In genomic region chr5:122184283-122184806, GRCm38 (mm10) we compare ENCODE assay signal across 25 mouse cellular contexts. TPM values are rescaled to one million over a fixed set of nuclear protein-coding genes. Genes with fewer than 3 reads are reported as not detected.
A peak's percentile ranks its signal among the peaks of the same experiment; 100 is the strongest.
DNase-seq lines count a peak whose midpoint lies in the region; ATAC-seq lines count a peak whose summit lies in the region.
"Had no signal": no experiment of that assay in that cellular context is flagged by ENCODE, and none has a peak within 500 bp of the region (broad histone marks: within the 10 kb centered on the region; RNA-seq: fewer than 3 reads in every experiment).

No protein-coding gene starts in this region.

- H3K4me2 ChIP-seq in embryonic facial prominence, embryonic 14.5 days (ENCODE audit: low read depth, low read length), result no peak overlapping the region
- H3K4me2 ChIP-seq in midbrain, embryonic 14.5 days (ENCODE audit: low read length), result no peak overlapping the region
- H3K4me2 ChIP-seq: limb, embryonic 13.5 days; liver, embryonic 13.5 days; lung, embryonic 14.5 days had no signal

- H3K4me3 ChIP-seq in embryonic facial prominence, embryonic 14.5 days (ENCODE audit: low read depth, low read length), result no peak overlapping the region
- H3K4me3 ChIP-seq in embryonic facial prominence, embryonic 10.5 days, result no peak overlapping the region
- H3K4me3 ChIP-seq in midbrain, embryonic 14.5 days (replicated peaks; ENCODE audit: low read depth, low read length), result no peak overlapping the region
- H3K4me3 ChIP-seq: forebrain, embryonic 10.5 days; heart, embryonic 10.5 days; limb, embryonic 13.5 days; liver, embryonic 13.5 days; midbrain, embryonic 10.5 days had no signal

- ATAC-seq in embryonic facial prominence, embryonic 14.5 days (ENCODE audit: low read depth), result no peak
- peak; percentile 43 for ATAC-seq in common myeloid progenitor, adult 5-6 weeks (replicated peaks; ENCODE audit: low read depth, poor library complexity, severe bottlenecking)
- no peak for ATAC-seq in midbrain, embryonic 14.5 days (ENCODE audit: low FRiP score, low TSS enrichment)
- ATAC-seq: CD4-positive, CD25-positive, alpha-beta regulatory T cell, adult 4 months had no signal

- no peak overlapping the region for H3K9ac ChIP-seq in embryonic facial prominence, embryonic 14.5 days (ENCODE audit: low read depth, low read length)
- H3K9ac ChIP-seq in midbrain, embryonic 14.5 days (replicated peaks; ENCODE audit: low read length), result no peak overlapping the region
- H3K9ac ChIP-seq: limb, embryonic 13.5 days; liver, embryonic 13.5 days; lung, embryonic 14.5 days had no signal

- no peaks in the 10 kb centered on the region for H3K36me3 ChIP-seq in embryonic facial prominence, embryonic 14.5 days (ENCODE audit: control insufficient read depth, insufficient read depth, low read length)
- H3K36me3 ChIP-seq in embryonic facial prominence, embryonic 10.5 days (replicated peaks), result peaks cover 16% of the 10 kb centered on the region
- H3K36me3 ChIP-seq in midbrain, embryonic 14.5 days (ENCODE audit: control insufficient read depth, insufficient read depth, low read length), result no peaks in the 10 kb centered on the region
- H3K36me3 ChIP-seq: heart, embryonic 10.5 days; limb, embryonic 13.5 days; liver, embryonic 13.5 days had no signal

- H3K4me1 ChIP-seq in embryonic facial prominence, embryonic 14.5 days (ENCODE audit: control insufficient read depth, insufficient read depth, low read length), result no peaks in the 10 kb centered on the region
- no peaks in the 10 kb centered on the region for H3K4me1 ChIP-seq in embryonic facial prominence, embryonic 10.5 days
- no peaks in the 10 kb centered on the region for H3K4me1 ChIP-seq in midbrain, embryonic 14.5 days (ENCODE audit: control insufficient read depth, insufficient read depth, low read length)
- H3K4me1 ChIP-seq: midbrain, embryonic 10.5 days had no signal

- H3K9me3 ChIP-seq in embryonic facial prominence, embryonic 14.5 days (ENCODE audit: control insufficient read depth, low read length), result no peaks in the 10 kb centered on the region
- H3K9me3 ChIP-seq in embryonic facial prominence, embryonic 10.5 days, result peaks cover 8% of the 10 kb centered on the region; the same call in 1 of the 2 replicates
- H3K9me3 ChIP-seq in midbrain, embryonic 14.5 days (ENCODE audit: control insufficient read depth, low read length), result no peaks in the 10 kb centered on the region
- H3K9me3 ChIP-seq: heart, embryonic 10.5 days; liver, embryonic 13.5 days had no signal

- no peak overlapping the region for H3K27ac ChIP-seq in embryonic facial prominence, embryonic 14.5 days (replicated peaks; ENCODE audit: low read depth, low read length)
- no peak overlapping the region for H3K27ac ChIP-seq in embryonic facial prominence, embryonic 10.5 days (replicated peaks)
- no peak overlapping the region for H3K27ac ChIP-seq in midbrain, embryonic 14.5 days (replicated peaks; ENCODE audit: low read depth, low read length)
- H3K27ac ChIP-seq: forebrain, embryonic 10.5 days; heart, embryonic 10.5 days; limb, embryonic 13.5 days; liver, embryonic 13.5 days; midbrain, embryonic 10.5 days had no signal

- no peaks in the 10 kb centered on the region for H3K27me3 ChIP-seq in embryonic facial prominence, embryonic 14.5 days (replicated peaks; ENCODE audit: control insufficient read depth, insufficient read depth, low read length)
- H3K27me3 ChIP-seq in embryonic facial prominence, embryonic 10.5 days (replicated peaks; ENCODE audit: low read depth, poor library complexity, severe bottlenecking), result no peaks in the 10 kb centered on the region
- no peaks in the 10 kb centered on the region for H3K27me3 ChIP-seq in midbrain, embryonic 14.5 days (ENCODE audit: control insufficient read depth, insufficient read depth, low read length)
- H3K27me3 ChIP-seq: limb, embryonic 13.5 days; liver, embryonic 13.5 days had no signal

- peak; percentile 19 for DNase-seq in embryonic facial prominence, embryonic 14.5 days (ENCODE audit: low spot score)
- DNase-seq in embryonic facial prominence, embryonic 10.5 days (ENCODE audit: low spot score), result no peak
- DNase-seq in thymus, adult 18-20 months, result peak; percentile 47 to 63
- peak; percentile 54 to 74 for DNase-seq in thymus, postnatal 36 days
- no peak for DNase-seq in cerebellum, adult 18-20 months
- DNase-seq in midbrain, embryonic 14.5 days, result no peak
- DNase-seq in cerebellum, postnatal 36 days, result no peak
- DNase-seq: cerebellum, adult 11-12 months; cerebellum, postnatal 14 days; kidney, adult 11 months; kidney, postnatal 4 days; liver, embryonic 13.5 days; lung, embryonic 14.5 days; right cerebral cortex, adult 18-20 months; right cerebral cortex, postnatal 4 days had no signal

- WGBS in embryonic facial prominence, embryonic 14.5 days, result 60% methylated on average over 7 of the region's 7 CpGs
- 85% methylated on average over 7 of the region's 7 CpGs for WGBS in embryonic facial prominence, embryonic 10.5 days
- WGBS in midbrain, embryonic 14.5 days, result 83% methylated on average over 7 of the region's 7 CpGs

RNA-seq across cellular contexts. Expression of gene Hvcn1, which starts 22.3 kb away (rescaled TPM):
- polyA plus RNA-seq in embryonic facial prominence, embryonic 14.5 days (2014; fragmentation: Nextera tagmentation; extraction: Ambion mirVana), result 7.9 and 12.3 TPM in 2 replicates
- 14.6 and 15.8 TPM in 2 replicates for polyA plus RNA-seq in embryonic facial prominence, embryonic 10.5 days (2016; fragmentation: Nextera tagmentation; extraction: Ambion mirVana)
- total RNA-seq in common myeloid progenitor, adult 5-6 weeks (2017), result 9.2 and 9.3 TPM in 2 replicates
- 1.8 and 2.5 TPM in 2 replicates for polyA plus RNA-seq in midbrain, embryonic 14.5 days (2014; fragmentation: Nextera tagmentation; extraction: Ambion mirVana)

RNA-seq across cellular contexts. Expression of gene Ppp1cc, which starts 26.3 kb away (rescaled TPM):
- polyA plus RNA-seq in embryonic facial prominence, embryonic 14.5 days (2014; fragmentation: Nextera tagmentation; extraction: Ambion mirVana), result 222 and 231 TPM in 2 replicates
- polyA plus RNA-seq in embryonic facial prominence, embryonic 10.5 days (2016; fragmentation: Nextera tagmentation; extraction: Ambion mirVana), result 296 and 318 TPM in 2 replicates
- total RNA-seq in common myeloid progenitor, adult 5-6 weeks (2017), result 207 and 220 TPM in 2 replicates
- polyA plus RNA-seq in midbrain, embryonic 14.5 days (2014; fragmentation: Nextera tagmentation; extraction: Ambion mirVana), result 232 and 238 TPM in 2 replicates

RNA-seq across cellular contexts. Expression of gene Ccdc63, which starts 43.7 kb away (rescaled TPM):
- 0.43 TPM in 1 of 2 replicates, not detected in the other for polyA plus RNA-seq in embryonic facial prominence, embryonic 14.5 days (2014; fragmentation: Nextera tagmentation; extraction: Ambion mirVana)
- polyA plus RNA-seq in embryonic facial prominence, embryonic 10.5 days (2016; fragmentation: Nextera tagmentation; extraction: Ambion mirVana), result not detected in 2 replicates
- total RNA-seq in common myeloid progenitor, adult 5-6 weeks (2017), result 0.14 and 1.4 TPM in 2 replicates
- not detected in 2 replicates for polyA plus RNA-seq in midbrain, embryonic 14.5 days (2014; fragmentation: Nextera tagmentation; extraction: Ambion mirVana)
- total RNA-seq: midbrain, postnatal 0 days had no signal
- polyA plus RNA-seq: forebrain, embryonic 10.5 days; hindbrain, embryonic 11.5 days; kidney, embryonic 16.5 days; limb, embryonic 13.5 days; midbrain, embryonic 10.5 days; midbrain, postnatal 0 days; stomach, embryonic 16.5 days had no signal

Comparison
In these comparisons a context has a peak if more than half of its experiments do, and no peak if none do; other contexts are left out.
1. DNase-seq: peak in embryonic facial prominence, embryonic 14.5 days (single experiment), thymus, adult 18-20 months (2 of 2) and thymus, postnatal 36 days (2 of 2); none in embryonic facial prominence, embryonic 10.5 days (single experiment), cerebellum, adult 18-20 months (0 of 2), midbrain, embryonic 14.5 days (single experiment) and cerebellum, postnatal 36 days (0 of 2).